Mouse (Mus musculus): ENCODE data around the gene Il21r. TPM values are rescaled to one million over a fixed set of nuclear protein-coding genes. Genes with fewer than 3 reads are reported as not detected.

Gene Il21r
- total RNA-seq, 1 experiment from 2014 or later: 3.3 TPM

- ATAC-seq (replicated peaks; ENCODE audit: low read depth, poor library complexity, severe bottlenecking): no peak
Observed at GRCm38 (mm10) chr7:125573849-125574248, 29.4 kb upstream of the Il21r start.

DNA sequence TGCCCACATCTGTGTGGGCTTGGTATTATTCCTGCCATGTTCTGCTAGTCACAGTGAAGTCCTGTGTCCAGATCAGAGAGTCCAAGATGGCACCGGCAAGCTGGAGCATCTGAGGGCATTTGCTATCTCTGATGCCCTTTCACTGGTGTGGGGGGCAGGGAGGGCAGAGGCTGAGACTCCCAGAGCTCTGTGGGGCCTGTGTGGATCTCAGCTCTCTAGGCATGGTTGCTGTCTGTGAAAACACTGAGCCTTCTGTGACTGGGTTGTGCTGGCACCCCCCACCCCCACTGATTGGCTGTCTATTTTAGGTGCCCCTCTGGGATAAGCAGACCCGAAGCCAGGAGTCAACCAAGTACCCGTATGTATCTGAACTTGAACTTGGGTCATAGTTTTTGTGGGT lies 28.4 kb upstream of the Il21r start:
- no peak for ATAC-seq (replicated peaks; ENCODE audit: low read depth, poor library complexity, severe bottlenecking)

DNA sequence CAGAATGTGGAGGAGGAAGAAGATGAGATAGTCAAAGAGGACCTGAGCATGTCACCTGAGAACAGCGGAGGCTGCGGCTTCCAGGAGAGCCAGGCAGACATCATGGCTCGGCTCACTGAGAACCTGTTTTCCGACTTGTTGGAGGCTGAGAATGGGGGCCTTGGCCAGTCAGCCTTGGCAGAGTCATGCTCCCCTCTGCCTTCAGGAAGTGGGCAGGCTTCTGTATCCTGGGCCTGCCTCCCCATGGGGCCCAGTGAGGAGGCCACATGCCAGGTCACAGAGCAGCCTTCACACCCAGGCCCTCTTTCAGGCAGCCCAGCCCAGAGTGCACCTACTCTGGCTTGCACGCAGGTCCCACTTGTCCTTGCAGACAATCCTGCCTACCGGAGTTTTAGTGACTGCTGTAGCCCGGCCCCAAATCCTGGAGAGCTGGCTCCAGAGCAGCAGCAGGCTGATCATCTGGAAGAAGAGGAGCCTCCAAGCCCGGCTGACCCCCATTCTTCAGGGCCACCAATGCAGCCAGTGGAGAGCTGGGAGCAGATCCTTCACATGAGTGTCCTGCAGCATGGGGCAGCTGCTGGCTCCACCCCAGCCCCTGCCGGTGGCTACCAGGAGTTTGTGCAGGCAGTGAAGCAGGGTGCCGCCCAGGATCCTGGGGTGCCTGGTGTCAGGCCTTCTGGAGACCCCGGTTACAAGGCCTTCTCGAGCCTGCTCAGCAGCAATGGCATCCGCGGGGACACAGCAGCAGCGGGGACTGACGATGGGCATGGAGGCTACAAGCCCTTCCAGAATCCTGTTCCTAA lies 27.3 kb upstream of the Il21r start:
- ATAC-seq (replicated peaks; ENCODE audit: low read depth, poor library complexity, severe bottlenecking): peak; percentile 61

DNA sequence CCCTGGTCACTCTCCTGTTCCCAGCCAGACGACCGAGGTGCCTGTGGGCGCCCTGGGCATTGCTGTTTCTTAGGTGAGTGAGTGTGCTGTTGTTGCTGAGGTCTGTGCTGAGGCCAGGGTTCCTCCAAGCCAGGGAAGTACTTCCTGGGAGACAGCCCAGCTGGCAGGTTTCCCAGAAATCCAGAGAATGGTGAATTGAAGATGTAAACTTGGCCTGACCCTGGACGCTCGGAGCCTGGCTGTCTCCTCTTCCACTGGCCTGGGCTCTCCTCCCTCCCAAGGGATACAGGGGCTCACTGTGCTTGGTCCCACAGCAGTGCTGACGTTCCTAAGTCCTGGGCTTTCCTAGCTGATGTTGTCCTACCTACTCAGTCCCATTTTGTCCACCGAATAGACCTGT lies 26.2 kb upstream of the Il21r start:
- ATAC-seq (replicated peaks; ENCODE audit: low read depth, poor library complexity, severe bottlenecking): no peak

DNA sequence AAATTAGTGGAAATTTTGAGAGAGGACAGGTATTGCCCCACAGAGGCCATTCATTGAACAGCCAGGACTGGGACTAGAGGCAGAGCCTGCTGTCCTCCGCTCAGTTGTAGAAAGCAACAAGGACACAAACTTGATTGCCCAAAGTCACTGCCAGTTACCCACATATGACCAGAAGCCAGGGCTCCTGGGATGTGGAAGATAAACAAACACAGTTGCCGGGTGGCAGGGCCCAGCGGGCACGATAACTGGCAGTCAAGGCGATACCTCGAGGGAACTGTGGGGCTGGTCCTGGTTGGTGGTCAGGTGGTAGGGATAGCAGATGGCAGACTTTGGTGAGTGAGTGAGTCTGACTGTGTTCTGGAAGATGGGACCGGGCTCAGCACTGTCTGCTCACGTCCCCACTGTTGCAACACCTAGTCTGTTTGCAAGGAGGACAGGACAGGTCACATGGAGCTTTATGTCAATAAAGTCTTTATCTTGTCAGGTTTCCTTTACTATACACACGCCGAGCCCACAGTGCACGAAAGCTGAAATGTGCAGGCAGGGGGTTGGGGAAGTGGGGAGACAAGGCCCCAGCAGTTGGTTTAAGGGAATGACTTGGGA lies 25.6 kb upstream of the Il21r start:
- peak; percentile 20 for ATAC-seq (replicated peaks; ENCODE audit: low read depth, poor library complexity, severe bottlenecking)

DNA sequence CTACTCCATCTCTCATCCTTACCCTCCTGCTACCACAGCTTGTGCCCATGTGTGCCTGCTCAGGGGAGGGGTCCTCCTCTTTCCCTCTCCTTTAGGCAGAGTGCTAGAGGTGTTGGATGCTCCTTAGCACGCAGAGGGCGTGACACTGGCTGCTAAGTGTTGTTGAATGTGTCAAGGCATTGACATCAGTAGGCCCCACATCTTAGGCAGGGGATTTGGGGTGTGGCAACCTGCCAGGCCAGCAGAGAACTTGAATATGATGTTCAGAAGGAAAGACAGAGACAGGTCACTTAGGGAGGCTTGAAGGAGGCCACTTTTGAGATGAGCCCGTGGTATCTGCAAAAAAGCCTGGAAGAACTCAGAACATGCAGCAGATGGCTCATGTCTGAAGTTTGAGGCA lies 25.1 kb upstream of the Il21r start:
- ATAC-seq (replicated peaks; ENCODE audit: low read depth, poor library complexity, severe bottlenecking): no peak

DNA sequence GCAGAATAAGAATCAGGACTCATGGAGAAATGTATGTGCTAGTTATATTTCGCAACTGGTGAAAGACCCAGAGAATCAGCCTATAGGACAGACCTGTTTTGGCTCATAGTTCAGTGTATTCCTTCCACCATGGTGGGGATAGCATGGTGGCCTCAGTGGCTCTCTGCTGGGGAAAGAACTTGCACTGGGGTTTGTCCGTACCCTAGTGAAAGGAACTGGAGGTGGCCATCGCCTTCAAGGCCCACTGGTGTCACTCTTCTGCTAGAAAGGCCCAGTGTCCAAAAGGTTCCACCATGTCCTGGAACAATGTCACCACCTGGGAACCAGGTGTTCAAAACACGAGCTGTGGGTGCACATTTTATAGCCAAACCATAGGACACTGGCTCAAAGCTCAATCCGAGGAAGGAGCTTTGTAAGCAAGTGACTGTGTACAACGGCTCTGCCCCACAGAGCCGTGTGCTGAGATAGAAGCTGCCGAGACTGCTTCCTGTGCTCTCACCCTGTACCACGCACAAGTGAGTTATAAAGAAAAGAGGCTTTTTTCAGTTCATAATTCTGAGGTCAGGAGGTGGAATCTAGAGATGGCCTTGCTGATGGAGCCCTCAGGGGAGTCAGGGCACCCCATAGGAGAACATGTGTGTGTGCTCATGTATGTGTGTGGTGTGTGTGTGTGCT lies 23.5 kb upstream of the Il21r start:
- ATAC-seq (replicated peaks; ENCODE audit: low read depth, poor library complexity, severe bottlenecking): no peak

GRCm38 (mm10) chr7:125580220-125580549 lies 23.0 kb upstream of the Il21r start:
- no peak for ATAC-seq (replicated peaks; ENCODE audit: low read depth, poor library complexity, severe bottlenecking)

DNA sequence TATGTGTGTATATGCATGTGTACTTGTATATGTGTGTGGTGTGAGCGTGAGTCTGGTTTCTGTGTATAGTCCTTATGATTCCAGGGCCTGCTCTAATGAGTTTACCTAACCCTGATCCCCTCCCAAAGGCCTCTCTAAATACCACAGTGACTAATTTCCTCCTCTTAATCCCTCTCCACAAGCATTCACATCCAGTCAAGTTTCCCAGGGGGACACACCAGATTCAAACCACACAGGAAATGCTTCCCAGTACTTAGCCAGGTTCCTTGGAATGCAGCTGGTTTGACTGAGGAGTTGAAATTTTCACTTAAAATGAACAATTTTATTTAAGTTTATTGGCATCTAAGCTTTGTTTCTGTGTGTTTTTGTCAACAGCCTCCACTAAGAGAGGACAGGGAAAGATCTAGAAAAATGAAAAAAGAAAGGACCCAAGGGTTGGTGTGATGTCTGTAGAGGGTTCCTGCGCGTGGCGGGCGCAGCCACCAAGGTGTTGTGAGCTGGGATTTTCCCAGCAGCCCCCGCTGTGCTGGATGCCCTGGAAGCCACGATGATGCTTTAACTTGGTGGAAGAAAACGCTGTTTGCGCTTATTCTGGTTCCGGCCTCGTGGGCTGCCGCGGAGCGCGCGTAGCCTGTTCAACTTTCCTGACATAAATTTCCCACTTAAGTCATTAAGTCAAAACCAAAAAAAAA lies 22.5 kb upstream of the Il21r start:
- no peak; the same call in 1 of the 2 replicates for ATAC-seq (replicated peaks; ENCODE audit: low read depth, poor library complexity, severe bottlenecking)

- peak; percentile 67 for ATAC-seq (replicated peaks; ENCODE audit: low read depth, poor library complexity, severe bottlenecking)
Observed at GRCm38 (mm10) chr7:125581317-125581672, 21.9 kb upstream of the Il21r start.

DNA sequence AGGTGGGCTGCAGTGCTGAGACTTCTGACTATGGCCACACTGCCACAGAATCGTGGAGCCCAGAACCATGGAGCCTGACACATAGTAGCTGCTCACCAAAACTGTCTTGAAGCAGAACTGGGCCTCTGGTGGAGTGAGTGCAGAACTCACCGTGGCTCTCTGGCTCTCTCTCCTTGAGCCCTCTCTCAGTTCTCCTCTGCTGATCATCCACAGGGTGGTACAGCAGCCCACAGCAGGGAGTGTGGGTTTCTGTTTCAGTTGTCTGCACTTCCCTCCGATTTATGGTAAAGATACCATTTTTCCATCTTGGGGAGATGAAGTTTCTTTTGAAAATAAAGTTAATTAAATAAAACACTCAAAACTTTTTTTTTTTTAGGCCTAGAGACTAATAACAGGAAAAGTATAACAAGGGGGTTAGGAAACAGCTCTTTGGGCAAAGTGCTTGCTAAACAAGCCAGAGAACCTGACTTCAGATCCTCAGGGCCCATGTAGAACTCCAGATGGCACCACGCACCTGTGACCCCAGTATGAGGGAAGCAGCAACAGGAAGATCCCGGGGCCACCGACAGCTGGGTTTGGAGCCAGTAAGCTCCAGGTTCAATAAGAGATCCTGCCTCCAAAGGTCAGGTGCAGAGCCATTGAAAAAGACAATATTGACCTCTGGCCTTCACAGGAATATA lies 19.8 kb upstream of the Il21r start:
- peak; percentile 30 for ATAC-seq (replicated peaks; ENCODE audit: low read depth, poor library complexity, severe bottlenecking)

DNA sequence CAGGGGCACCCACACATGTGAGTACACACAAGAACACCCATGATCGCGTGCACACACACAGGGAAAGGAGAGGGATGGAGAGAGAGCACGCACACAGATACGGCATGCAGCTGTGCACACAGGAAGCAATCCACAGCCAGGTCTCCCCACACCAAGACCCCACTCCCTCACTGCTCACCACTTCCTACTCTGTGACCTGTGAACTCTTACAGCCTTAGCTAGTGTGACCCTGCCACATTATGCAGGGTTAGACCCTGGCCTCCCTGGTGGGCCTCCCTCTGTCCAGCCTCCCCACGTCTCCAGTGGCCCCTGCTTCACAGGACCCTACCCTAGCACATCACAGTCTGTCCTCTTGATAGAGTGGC lies 19.2 kb upstream of the Il21r start:
- no peak for ATAC-seq (replicated peaks; ENCODE audit: low read depth, poor library complexity, severe bottlenecking)

- ATAC-seq (replicated peaks; ENCODE audit: low read depth, poor library complexity, severe bottlenecking): no peak
Observed at GRCm38 (mm10) chr7:125586355-125586754, 16.9 kb upstream of the Il21r start.

DNA sequence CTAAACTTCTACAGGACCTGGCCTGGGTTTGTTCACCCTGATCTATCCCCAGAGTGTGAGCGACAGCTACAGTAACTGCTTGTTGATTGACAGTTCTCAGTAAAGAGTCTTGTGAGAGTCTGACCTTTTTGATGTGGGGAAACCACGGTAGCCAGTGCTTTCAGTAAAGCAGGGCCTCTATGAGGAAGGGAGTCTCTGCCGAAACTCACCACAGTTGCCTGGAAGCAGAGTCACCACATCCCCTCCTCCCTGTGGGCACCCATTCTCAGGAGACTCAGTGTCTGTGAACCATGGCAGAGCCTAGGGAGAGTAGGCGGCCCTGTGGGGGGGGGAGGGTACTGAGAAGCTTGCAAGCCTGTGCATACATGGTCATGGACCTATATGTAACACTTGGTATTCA lies 14.5 kb upstream of the Il21r start:
- ATAC-seq (replicated peaks; ENCODE audit: low read depth, poor library complexity, severe bottlenecking): peak; percentile 75

GRCm38 (mm10) chr7:125589896-125590295 lies 13.3 kb upstream of the Il21r start:
- no peak for ATAC-seq (replicated peaks; ENCODE audit: low read depth, poor library complexity, severe bottlenecking)

DNA sequence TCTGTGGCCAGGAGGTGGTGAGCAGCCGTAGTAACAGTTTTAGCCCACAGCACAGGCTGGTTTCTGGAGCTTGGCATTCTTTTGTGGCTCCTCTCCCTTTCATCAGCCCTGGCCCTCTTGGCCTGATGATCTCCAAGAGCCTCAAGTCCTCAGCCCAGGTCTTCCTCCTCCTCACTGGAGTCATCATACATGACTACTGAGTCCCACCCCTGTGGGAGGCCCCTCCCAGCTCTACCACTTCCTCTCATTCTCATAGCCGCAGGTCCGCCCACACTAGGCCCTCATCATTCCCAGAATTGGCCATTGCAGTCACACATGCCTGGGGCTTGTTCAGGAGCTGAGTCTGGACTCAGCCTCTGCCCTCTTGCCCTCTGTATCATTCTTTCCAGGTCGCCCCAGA lies 9.4 kb upstream of the Il21r start:
- ATAC-seq (replicated peaks; ENCODE audit: low read depth, poor library complexity, severe bottlenecking): peak; percentile 86

GRCm38 (mm10) chr7:125596406-125596805 lies 6.8 kb upstream of the Il21r start:
- ATAC-seq (replicated peaks; ENCODE audit: low read depth, poor library complexity, severe bottlenecking): peak; percentile 16; the same call in 1 of the 2 replicates

GRCm38 (mm10) chr7:125597083-125597482 lies 6.1 kb upstream of the Il21r start:
- ATAC-seq (replicated peaks; ENCODE audit: low read depth, poor library complexity, severe bottlenecking): peak; percentile 34

GRCm38 (mm10) chr7:125597516-125598347 lies 5.5 kb upstream of the Il21r start:
- no peak for ATAC-seq (replicated peaks; ENCODE audit: low read depth, poor library complexity, severe bottlenecking)
